Mouse (Mus musculus) adipocyte (in vitro differentiated cells): ENCODE measurements around the gene Ube3b.

Experiments
- DNase-seq: peaks from one replicate; pipeline ENCODE4 v3.0.0-alpha.2; 2016; ENCODE audit warnings: low spot score

Gene Ube3b

DNA sequence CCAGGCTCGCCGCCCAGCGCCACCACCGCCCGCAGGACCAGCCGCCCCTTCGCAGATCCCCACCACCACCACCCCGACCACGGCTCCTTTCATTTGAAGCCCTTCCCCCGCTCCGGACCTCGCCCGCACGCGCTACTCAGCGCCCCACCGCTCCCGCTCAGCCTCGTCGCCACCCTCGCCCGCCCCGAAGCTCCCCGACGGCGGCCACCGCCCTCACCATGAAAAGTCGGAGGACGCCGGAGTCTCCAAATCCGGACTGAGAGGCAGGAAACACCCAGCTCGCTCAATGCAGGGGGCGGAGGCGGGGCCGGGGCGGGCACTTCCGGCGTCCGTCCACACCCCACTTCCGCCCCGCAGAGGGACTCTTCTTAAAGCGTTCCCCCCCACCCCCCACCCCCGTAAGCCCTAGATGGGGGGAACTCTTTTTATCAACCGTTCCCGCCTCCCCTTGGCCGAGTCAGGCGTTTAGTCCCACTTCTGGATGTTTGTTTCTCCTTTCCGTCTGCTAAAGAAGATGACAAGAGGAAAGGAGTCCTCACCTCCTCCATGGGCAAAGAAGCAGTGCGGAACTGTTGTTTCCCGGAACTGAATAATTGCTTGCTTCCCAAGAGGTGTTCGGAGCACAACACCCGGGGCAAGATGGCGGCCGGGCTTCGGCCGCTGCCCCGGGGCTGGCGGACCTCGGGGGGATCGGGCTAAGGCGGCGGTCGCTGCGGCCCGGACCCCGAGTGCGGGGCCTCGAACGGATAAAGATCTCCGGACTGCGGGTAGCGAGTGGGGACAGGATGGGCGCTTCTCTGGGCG is at the start of gene Ube3b, which contains the start of gene Kctd10:
Ube3b (plus strand) TSS at position 399 of the 804 bp plus-strand sequence.
Kctd10 (minus strand) TSS at position 300 of the 804 bp plus-strand sequence.
- DNase-seq: peak; percentile 96

DNA sequence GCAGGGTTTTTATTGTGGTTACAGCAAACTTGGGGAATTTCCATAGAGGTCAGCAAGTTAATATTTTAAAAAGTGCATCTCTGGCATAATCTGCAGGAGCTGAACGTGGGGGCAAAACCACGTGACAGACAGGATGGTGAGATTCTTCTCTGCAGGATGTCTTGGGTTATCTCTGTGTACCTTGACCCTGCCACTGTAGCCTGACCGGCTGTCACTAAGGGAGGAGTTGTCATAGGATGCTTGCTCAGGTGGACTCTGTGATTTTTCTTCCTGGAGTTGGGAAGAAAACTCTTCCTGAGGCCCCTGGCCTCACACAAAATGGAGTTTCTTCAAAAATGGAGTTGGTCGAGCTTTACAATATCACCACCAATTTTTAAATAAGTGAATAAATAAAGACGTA is 37.4 kb upstream of the Ube3b start:
- no peak for DNase-seq

DNA sequence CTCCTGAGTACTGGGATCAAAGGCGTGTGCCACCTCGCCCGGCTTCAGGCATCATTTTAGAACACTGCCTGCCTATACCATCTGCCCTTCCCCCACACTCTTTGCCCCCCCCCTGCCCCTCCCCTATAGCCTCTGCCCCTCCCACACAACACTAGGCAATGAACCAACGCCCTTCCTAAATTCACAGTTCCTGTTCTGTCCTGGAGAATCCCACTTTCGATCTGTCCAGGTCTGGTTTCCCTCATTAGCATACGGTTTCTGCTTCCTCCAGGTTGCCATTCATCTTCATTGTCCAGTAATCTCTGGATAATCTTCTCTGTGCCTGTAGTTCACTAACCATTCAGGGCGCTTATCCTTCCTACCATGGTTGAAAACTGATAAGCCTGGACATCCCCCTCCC is 36.8 kb upstream of the Ube3b start:
- no peak for DNase-seq

DNA sequence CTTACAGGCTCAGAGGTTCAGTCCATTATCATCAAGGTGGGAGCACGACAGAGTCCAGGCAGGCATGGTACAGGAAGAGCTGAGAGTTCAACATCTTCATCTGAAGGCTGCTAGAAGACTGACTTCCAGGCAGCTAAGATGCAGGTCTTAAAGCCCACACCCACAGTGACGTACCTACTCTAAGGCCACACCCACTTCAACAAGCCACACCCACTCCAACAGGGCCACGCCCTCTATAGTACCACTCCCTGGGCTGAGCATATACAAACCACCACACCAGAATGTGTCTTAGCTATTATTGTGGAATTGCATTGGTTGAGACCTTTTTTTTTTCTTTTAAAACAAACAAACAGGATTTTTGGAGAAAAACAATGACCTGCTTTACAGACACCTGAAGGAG is 34.9 kb upstream of the Ube3b start:
- no peak for DNase-seq

DNA sequence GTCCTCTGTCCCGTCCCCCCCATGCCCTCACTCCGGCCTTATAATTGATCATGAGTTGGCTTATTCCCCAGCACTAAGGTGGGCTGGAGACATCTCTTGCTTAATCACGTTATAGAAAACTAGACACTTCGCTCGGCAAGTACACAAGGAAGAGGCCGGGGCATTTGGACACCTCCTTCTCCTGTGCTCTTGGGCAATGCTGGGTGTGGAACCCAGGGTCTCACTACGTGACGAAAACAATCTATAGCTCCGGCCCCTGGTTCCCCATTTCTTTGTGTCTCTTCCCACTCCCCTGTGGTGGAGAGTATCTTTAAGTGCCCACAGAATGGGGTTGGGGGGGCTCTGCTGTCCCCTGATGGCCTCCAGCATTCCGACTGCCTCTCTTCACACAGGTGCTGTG is 33.4 kb upstream of the Ube3b start:
- no peak for DNase-seq

DNA sequence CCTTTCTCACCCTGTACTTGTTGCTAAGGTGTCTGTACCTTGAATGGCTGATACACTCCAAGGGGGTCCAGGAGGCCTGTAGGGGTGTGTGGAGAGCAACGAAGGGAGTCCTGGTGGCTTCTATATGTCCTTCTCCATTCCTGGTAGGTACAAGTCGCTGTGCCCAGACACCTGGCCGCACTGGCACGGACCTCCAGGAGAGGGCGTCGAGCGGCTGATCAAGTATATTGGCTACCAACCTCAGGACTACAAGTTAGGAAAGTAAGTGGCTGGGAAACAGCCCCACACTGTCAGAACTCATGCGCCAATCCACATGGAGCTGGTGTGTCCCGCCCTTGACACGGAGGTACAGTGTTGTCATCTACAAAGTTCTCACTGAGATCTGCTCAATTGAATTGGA is 28.9 kb upstream of the Ube3b start:
- DNase-seq: no peak

DNA sequence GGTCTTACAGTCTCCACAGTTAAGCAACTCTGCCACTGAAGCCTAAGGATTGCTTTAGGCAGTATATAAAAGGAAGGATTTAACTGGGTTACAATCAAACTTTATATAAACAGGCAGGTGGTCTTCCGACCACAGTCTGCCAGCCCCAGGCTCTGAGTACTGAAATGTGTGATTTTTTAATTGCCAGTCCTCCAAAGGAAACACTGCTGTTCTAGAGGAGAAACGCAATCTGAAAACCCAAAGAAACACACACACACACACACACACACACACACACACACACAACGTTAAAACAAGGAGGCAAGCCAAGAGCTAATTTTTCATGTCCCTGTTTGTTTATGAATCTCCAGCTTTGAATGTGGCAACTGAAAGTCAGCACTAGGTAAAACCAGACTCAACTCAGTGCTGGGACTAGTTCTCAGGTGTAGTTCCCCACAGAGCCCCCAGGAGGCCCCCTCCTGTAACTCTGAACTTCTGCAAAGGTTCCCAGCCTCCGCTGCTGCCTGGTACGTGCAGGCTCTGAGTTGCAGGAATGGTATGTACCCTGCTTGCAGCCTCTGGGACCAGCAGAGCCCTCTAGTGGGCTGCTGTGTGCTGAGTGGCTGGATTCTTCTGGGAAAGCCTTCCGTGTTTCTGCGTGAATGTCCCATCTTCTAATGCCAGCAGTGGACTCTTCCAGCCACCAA is 24.0 kb upstream of the Ube3b start:
- peak; percentile 92 for DNase-seq

DNA sequence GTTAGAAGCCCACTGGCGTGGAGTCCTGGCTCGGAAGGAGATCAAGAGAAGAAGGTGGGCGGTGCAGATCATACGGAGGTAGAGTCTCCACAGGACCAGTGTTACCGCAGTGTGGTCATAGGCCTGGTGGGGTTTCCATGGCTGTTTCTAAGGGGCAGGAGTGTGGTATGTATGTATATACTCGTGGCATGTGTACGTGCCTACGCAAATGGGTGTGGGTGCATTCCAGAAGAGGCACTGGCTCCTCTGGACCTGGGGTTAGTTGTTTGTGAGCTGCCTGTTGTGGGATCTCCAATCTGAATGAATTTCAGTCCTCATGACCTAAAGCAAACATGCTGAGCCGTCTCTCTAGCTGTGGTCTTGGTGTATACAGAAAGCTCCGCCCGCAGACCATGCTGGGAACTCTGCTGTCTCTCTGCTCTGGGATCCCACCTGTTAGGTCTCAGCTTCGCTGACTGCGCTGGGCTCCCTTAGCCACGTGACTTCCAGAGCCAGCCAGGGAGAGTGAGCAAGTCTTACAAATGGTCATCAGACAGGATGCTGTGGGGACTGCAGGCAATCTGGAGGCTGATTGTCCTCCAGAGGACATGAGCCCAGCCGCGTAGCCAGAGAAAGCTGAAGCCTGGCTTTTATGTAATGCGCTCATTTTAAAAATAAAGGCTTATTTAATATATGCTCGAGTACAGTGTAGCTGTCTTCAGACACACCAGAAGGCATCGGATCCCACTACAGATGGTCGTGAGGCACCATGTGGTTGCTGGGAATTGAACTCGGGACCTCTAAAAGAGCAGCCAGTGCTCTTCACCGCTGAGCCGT is 23.3 kb upstream of the Ube3b start:
- DNase-seq: peak; percentile 39

DNA sequence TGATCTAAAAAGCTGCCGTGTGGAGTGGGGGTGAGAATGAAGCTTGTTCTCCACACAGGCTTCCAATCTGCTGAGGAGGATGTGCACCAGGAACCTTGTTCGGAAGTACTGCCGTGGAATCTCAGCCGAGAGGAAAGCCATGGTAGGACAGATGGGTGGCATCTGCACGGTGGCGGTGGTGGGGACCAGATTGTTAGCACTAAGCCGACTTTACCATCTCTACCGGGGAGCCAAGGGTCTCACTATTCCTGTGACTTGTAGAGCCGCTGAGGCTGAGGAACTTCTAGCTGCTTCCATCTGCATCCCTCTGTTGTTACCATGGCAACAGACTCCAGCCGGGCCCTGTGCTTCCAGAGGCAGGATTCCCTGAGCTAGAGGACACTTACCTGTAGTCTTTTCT is 21.6 kb upstream of the Ube3b start:
- no peak for DNase-seq

DNA sequence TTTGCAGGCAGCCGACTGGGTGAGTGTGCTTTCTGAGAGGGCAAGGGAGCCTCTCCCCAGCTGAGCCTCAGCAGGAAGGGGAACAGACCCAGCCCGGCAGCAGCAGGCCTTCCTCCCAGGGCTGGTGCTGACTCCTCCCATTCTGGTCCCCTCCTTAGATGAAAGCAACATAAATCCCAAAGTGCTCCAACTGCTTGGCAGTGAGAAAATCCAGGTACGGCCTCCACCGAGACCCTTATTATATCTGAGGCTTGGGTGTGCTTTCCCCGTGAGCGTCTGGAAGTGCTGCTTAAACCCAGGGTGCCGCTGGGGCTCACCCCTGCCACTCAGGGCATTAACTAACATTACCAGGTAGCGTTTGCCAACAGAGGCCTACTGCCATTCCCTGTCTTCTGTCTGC is 20.8 kb upstream of the Ube3b start:
- no peak for DNase-seq

DNA sequence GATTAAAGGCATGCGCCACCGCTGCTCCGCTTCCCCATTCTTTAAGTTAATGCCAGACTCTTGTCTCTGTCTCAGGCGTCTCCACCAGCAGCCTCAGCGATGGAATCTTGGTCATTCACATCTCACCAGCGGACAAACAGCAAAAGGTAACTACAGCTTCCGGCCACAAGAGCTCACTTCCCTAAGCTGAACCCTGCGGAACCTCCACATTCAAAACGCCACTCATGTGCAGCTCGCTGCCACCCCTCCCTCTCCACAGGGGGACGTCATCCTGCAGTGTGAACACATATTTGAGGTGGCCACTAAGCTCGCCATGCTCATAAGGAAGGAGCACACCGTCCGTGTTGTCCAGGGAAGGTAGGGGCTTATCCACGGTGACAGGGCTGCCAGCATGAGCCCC is 19.4 kb upstream of the Ube3b start:
- no peak for DNase-seq

DNA sequence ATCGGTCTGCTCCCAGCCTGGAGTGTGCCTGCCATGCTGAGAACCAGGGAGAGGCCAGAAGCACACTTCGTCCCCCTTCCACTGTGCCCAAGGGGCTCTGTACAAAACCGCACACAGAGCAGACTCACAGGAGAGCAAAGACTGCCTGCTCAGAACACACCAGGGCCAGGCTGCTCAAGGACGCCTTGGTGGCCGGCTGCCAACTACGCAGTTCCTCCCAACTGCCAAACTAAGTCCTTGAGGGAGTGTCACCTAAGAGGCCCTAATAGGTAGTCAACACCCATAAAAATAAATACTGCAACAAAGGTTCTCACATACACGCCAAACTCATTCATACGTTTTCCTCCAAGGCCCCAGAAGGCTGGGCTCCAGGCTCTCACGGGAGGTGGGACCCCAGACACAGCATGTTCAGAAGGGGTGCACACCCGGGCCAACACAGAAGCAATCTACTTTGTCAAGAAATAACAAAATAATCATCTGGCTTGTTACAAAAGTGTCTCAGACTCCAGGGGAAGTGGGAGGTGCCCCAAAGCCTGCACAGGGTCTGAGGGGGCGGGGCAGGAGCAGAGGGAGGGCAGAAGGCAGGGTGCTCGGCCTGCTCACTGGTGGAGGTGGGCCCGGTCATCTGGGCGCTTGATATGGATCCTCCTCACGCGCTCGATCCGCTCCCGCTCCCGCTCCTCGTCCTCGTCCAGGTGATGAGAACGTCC is 15.2 kb upstream of the Ube3b start:
- DNase-seq: no peak

DNA sequence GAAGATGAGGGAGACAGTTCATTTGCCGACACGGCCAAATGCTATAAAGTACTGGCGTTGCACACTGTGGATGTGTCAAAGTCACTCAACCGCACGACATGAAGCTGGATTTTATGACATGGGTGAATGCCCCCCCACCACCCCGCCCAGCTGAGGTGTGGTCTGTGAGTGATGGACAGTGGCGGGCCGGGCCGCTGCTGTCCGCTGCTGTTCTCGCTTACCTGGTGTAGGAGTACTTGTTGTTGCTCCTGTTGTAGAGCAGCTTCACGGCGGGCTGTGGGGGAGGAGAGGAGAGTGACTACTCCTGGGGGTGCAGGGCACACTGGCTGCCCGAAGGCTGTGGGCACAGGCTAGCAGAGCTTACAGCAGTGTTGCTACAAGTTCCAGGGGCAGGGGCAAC is 12.3 kb upstream of the Ube3b start:
- no peak for DNase-seq

DNA sequence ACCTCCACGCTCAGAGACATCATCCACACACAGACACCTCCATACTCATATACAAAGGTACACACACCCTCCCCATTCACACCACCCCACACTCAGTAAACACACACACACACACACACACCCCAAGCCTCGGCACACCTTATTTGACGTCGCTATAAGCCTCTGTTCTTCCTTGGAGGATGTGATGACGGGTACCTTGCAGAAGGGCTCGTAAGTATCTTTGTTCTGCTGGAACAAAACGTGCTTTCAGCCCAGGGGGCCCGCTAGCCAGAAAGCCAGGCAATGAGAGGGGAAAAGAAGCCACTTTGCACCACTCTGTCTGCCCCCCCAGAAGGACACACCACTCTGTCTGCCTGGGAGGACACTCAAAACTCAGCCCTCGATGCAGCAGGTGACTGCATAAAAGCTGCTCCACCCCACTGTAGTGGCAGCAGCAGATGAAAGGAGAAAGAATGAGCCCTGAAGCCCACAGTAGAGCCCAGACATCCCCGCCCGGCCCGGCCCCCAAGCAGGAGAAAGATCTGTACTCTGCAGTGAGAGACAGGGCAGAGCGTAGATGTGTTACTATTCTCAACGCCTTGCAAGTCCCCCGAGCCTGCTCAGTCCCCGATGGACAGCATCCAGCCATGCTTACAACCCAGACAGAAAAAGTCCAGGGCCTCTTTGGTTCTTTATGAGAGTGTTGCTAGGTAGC is 11.5 kb upstream of the Ube3b start:
- DNase-seq: no peak

DNA sequence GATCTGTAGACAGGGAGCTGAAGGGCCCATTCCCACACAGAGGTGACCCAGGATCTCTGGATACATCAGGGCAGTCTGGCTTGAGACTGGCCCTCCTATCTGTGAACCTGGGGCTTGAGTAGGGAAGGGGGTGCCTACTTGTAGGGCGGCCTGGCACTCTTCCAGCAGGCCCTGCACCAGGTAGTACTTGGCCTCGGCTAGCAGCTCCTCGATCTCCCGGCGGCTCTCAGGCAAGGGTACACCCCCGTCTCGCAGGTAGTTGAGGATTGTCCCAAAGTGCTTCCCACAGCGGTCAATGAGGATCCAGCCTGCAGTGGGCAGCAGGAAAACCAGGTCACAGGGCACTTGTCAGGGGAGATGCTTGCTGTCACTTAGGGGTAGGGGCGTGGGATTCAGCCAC is 10.5 kb upstream of the Ube3b start:
- no peak for DNase-seq

DNA sequence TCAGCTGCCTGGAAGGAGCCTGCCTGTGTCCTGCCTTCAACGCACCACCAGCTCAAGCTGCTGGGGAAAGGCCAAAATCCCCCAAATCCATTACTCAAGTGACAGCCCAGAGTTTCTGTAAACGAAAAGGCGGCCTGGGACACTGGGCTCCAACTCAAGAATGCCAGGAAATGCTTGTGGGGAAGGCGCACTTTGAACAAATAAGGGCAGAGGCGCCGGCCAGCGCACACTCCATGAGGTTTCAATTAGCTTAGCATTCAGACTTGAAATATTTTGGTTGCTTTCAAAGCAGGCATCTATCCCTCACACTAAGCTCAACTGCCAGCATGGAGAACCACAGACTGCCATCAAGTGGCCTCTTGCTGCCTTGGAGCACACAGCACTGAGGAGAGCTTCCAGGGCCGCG is 10.0 kb upstream of the Ube3b start:
- DNase-seq: peak; percentile 94

DNA sequence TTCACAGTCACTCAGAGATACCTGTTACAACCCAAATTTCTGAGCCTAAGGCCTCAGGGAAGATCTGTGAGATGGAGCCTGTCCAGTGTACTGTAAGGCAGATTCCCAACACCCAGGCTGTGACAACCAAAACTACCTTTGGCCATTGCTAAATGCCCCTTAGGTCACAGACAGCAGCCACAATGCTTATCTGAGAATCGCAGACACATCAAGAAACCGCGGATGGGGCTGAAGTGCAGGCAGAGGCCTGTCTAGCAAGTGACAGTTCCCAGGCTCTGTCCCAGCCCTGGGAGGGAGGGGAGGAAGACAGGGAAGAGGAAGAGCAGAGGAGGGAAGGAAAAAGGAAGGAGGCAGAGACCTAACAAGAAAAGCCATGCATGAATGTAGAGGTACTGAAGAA is 9.1 kb upstream of the Ube3b start:
- peak; percentile 52 for DNase-seq

DNA sequence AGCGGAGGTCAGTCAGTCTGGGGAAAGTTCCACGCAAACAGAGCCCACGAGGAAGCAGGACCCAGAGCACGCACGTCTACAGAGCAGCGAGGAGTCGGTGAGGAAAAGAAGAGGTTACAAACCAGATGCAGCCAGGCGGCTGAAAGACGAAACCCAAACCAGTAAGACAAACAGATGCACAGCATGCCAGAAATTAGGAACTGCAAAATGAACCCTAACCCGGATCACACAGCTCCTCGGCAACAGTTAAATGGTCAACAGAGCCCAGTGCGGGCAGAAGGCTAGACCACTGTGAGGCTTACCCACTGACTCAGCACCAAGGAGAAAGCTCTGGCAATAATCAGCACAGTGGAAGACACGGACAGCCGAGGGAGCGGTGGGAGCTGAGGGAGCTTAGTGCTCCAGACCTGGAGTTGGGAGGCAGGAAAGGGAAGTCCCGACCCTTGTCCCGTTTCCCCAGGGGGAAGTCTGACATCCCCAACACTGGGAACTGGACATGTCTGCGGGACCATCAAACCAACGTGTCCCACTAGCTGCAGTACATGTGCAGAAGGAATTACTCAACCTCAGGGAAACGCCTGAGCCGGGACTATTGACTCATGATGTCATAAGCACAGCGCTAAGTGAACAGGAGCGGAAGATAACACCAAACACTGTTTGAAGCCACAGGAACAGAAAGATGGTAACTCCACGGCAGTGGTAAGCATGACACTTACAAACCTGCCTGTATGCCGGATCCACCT is 8.5 kb upstream of the Ube3b start:
- peak; percentile 79 for DNase-seq

DNA sequence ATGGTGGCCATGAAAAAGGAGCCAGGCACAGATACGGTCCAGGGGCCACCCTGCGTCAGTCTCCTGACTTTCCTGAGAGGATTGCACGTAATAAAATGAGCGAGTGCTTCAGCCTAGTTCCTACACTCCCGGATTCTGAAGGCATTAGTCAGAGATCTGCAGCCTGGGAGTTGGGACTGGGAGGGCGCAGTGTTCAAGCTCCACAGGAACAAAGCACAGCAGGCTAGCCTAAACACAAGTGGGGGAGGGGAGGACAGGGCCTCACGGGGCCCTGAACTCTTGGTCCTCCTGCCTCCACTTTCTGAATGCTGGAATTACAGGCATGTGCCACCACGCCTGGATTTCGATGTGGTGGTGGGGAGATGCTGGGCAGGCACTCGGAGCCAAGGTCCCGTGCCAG is 7.8 kb upstream of the Ube3b start:
- DNase-seq: peak; percentile 57

DNA sequence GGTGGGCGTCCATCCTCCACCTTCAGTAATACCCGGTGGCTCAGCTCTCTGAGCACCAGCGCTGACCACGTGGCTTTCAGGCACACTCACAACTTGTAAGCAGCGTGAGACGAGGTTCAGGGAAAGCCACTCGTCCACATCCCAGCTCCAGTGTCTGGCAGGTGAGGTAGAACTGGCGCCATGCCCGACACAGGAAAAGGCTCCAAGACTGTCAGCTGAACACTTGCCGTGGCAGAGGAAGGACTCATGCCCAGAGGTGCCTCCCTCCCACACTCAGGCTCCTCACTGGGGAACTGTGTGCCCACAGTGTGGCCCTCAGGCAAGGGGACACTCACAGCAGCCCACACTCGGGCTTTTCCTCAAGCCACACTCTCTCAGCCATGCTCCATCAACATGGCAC is 7.2 kb upstream of the Ube3b start:
- DNase-seq: peak; percentile 31

DNA sequence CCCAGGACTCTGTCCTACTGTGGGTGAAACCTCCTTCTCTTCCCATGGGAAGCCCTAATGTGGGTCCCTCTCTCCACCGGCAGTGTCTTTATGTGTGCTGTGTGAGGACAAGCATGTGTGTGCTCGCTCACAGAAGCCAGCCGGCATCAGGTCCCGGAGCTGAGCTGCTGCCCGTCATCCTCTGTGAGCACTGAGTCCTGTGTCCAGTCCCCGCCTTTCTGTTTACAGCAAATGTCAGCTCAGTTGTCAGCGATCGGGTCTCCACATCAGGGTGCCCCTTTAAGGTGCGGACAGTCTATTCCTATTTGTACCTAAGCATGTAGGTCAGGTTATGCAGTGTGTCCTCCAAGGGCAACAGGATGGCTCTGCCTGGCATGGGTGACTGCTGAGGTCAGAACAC is 6.8 kb upstream of the Ube3b start:
- DNase-seq: no peak
